Mouse (Mus musculus) lung, postnatal 36 days (tissue): ENCODE measurements around the gene Sox30.

Experiments used
- DNase-seq: peaks from one replicate; pipeline ENCODE4 v3.0.0; 2022; ENCODE audit warnings: mixed read lengths

The Sox30 gene

DNA sequence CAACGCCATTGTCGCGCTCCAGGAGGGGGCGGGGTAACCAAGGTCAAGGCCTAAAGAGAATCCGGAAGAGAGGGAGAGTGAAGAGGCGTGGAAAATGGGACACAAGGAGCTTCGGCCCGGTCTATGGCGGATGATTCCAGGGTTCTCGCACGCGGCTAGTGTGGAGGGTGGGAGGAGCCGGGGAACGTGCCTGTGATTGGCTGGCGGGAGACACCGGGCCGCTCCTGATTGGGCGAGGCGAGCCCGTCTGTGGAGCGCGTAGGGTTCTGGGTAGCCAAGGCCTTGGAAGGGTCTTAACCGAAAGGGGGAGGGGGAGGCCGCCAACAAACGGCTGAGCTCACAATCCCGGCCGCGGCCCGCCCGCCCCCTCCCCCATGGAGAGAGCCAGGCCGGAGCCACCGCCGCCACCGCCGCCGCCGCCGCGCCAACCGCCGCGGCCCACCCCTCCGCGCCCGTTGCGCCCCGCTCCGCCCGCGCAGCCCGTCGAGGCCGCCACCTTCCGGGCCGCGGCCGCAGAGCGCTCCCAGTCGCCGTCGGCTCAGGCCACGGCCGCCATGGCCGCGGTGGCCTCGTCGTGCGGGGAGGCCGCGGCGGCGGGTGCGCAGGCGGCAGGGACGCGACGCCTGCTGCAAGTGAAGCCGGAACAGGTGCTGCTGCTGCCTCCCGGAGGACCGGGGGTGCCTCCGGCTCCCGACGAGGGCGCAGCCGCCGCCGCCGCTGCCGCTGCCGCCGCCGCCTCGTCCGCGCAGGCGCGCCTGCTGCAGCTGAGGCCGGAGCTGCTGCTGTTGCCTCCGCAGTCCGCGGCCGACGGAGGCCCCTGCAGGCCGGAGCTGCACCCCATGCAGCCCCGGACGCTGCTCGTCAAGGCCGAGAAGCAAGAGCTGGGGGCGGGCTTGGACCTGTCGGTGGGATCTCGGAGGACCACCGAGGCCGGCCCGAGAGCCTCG is at the start of gene Sox30:
TSS of gene Sox30 (plus strand) at position 365 of the 947 bp plus-strand sequence.
- DNase-seq: peak; percentile 28

DNA sequence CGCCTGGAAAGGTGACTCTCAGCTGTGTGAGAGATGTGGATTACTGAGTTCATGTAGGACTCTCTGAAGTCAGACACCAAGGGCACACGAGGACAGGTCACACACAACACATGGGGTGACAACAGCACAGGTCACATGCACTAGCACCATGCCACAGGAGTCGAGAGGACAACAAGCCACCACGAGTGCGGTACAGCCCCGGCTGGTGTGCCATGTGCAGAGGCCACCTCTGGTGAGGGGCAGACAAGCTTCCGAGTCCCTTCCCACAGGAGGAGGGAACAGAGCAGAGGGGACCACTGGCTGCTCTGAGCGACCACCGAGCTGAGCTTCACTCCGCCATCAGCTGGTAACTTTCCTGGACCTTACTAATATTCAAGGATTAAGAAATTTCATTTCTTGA is 47.3 kb upstream of the Sox30 start:
- DNase-seq: no peak

GRCm38 (mm10) chr11:45937478-45937877 is 42.6 kb upstream of the Sox30 start:
- no peak for DNase-seq

DNA sequence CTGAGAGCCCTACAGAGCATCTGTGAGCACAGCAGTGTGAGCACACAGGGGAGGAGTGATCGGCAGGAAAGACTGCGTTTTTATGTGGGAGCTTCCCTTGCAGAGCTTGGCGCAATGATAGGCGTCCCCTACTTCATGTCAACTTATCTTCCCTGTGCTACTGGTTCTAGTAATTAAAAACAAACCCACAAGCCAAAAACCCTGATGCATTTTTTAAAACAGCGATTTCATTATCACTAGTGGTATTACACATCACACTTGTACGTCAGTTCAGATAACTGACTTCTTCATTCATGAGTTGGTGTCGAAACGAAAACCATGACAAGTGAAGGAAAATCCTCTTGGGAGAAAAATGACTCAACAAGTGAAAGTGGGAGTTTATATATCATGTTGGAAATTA is 41.2 kb upstream of the Sox30 start:
- no peak for DNase-seq

- DNase-seq: no peak
These were observed 37.8 kb upstream of the Sox30 start for GRCm38 (mm10) chr11:45942281-45942680.

DNA sequence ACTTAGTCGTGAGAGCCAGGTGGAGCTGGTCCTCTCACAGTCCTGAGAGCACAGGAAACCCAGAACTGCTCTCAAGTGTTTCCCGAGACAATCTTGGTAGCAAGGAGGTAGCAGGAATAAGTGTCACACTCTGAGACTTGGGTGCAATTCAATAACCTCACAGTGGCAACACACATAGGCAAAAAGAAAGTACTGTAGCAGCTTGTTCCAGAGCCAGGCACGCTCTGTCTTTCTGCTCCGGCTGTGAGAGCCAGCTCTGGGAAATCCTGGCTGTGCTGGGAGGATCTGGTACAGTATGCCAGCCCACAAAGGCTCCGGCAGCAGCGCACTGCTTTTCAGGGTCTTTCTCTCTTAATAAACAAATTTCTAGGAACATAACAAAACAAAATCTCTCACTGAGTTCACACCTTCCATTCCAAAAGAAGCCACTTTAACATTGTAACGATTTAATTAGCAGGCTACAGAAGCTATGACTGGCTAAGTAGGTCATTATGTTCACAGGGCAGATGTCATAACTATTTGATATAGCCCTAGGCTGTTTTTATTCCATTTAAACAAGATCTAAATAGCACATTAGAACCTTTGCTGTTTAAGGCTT is 36.9 kb upstream of the Sox30 start:
- DNase-seq: no peak

DNA sequence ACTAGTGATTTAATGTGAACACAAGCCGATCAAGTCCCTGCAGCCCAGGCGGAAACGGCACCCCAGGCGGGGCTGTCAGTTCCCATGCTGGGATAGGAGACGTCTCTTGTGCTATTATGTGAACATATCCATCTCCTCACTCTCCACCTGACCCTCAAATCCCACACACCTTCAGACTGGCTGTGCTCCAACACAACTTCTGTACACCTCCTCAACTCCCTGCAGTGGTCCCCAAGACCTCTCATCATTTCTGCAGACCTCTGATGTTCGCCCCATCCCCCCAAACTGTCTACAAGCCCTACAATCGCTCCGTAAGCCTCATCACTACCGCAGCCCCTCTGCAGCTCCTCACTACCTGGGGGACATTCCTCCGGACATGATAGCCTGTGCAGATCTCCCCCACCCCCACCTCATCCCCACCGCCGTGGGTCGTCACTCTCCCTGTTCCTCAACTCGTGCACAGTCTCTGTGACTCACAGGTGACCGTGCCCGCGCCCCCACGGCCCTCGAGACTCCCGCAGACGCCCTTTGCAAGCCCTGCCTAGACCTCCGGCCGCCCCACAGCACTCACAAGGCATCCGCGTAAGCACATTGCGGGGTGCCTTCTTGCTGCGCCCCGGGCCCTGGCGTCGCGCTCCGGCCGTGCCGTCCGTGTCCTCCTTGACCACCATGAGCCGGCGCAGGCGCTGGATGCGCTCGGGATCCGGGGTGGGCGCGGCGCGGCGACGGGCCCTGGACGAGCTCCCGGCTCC is 36.0 kb upstream of the Sox30 start:
- no peak for DNase-seq

GRCm38 (mm10) chr11:45944643-45945156 is 35.4 kb upstream of the Sox30 start, which contains the start of gene Lsm11:
Gene Lsm11, minus strand, starts transcription at chr11:45944935.
- peak; percentile 98 for DNase-seq

- no peak for DNase-seq
These were observed 33.3 kb upstream of the Sox30 start for GRCm38 (mm10) chr11:45946796-45947195.

DNA sequence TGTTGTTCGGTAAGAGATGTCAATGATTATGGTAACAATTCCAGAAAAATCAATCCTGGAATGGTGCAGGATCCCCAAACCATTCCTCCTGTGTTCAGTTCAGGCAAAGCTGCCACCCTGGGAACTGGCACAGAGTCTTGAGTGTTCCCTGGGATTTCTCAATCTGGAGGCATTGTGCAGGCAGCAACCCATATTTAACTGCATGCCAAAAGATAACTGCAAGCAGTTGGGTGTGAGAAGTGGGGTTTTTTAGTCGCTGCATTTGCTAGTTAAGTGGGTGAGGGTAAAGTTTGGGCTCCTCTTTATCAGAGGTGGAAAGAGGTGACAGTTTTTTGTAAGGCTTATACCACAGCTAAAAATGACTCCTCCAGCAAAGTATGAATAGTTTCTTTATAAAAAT is 32.6 kb upstream of the Sox30 start:
- no peak for DNase-seq

- DNase-seq: peak; percentile 96
These were observed 24.9 kb upstream of the Sox30 start, which contains the start of gene Thg1l for GRCm38 (mm10) chr11:45955127-45955627. Gene Thg1l, minus strand, starts transcription at chr11:45955494.

DNA sequence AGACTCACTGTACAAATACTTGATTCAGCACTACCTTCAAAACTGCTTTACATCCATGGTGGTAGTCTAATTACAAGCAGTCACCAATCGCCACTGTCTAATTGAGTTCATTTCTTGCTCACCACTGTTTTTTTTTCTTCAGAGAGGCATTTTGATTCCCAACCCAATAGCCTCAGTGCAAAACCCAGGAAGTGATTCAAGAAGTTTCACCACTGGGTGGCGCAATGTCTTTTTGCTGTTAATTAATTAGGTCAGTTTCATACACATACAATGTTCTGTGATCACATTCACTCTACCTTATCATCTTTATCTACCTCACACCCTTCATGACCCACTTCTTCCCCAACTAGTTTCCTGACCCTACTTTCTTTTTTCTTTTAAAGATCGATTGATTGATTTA is 20.5 kb upstream of the Sox30 start:
- peak; percentile 55 for DNase-seq

DNA sequence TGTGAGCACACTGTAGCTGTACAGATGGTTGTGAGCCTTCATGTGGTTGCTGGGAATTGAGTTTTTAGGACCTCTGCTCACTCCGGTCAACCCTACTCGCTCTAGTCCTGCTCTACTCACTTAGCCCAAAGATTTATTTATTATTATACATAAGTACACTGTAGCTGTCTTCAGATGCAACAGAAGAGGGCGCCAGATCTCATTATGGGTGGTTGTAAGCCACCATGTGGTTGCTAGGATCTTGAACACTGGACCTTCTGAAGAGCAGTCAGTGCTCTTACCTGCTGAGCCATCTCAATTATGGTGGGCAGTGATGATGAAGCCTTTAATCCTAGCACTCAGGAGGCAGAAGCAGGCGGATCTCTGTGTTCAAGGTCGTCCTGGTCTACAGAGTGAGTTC is 20.1 kb upstream of the Sox30 start:
- DNase-seq: peak; percentile 20

- no peak for DNase-seq
These were observed 13.2 kb upstream of the Sox30 start for GRCm38 (mm10) chr11:45966896-45967295.

GRCm38 (mm10) chr11:45968466-45968865 is 11.6 kb upstream of the Sox30 start:
- DNase-seq: no peak

- no peak for DNase-seq
These were observed 6.5 kb upstream of the Sox30 start for GRCm38 (mm10) chr11:45973635-45974034.

GRCm38 (mm10) chr11:45974466-45974865 is 5.6 kb upstream of the Sox30 start:
- DNase-seq: no peak

GRCm38 (mm10) chr11:45976061-45976460 is 4.0 kb upstream of the Sox30 start:
- DNase-seq: no peak

DNA sequence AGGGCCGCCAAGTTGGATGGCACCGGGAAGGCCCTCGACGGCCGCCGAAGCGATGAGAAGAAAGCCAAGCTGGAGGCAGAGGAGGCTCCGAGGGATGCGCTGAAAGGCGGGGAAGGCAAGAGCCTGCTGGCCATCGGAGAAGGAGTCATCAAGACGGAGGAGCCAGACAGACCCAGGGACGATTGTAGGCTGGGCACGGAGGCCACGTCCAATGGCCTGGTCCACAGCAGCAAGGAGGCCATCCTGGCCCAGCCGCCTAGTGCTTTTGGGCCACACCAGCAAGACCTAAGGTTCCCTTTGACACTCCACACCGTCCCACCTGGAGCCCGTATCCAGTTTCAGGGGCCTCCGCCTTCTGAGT is 763 bp downstream of the Sox30 start:
- DNase-seq: no peak

GRCm38 (mm10) chr11:45991604-45992003 is 11.5 kb downstream of the Sox30 start:
- DNase-seq: peak; percentile 62

DNA sequence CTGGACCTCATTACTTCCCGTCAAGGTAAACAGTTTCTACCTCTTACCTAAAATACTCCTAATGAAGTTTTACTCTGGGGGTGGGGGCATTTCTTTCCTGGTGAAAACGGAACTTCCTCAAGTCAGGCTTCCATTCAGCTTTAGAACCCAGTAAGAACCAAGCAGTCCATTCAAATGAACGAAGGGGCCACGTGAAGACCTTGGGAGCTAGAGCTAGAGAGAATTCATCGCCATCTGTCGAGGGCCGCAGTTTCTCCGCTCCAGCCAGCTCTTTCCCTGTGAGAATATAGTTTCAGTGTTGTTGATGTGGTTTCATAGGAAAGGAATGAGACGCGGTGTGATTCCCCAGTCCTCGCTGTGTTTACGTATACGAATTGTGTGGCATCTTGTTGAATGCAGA is 12.0 kb downstream of the Sox30 start:
- DNase-seq: no peak

- peak; percentile 83 for DNase-seq
These were observed 36.0 kb downstream of the Sox30 start for GRCm38 (mm10) chr11:46016061-46016460.

GRCm38 (mm10) chr11:46020246-46020645 is 40.1 kb downstream of the Sox30 start:
- no peak for DNase-seq
